Mouse (Mus musculus): ENCODE measurements at regions not wholly inside any gene's neighbourhood (a gene's known extent, or its start where the extent isn't known, plus 50 kb on each side); places are given as distances from the start of the nearest gene placed in this dataset.
"Not testable (repeated sequence)": the region's sequence is repeated elsewhere in the genome, so short reads cannot be mapped to it uniquely, and the experiment has no call there.

- no peak for DNase-seq
These were observed 250.5 kb upstream of the Myo3a start for GRCm38 (mm10) chr2:21976831-21977230.

- DNase-seq: no peak
These were observed 247.1 kb upstream of the Myo3a start for GRCm38 (mm10) chr2:21980177-21980576.

- no peak for DNase-seq
These were observed 202.9 kb upstream of the Myo3a start for GRCm38 (mm10) chr2:22024438-22024837.

- no peak for DNase-seq
These were observed 200.5 kb upstream of the Myo3a start for GRCm38 (mm10) chr2:22026794-22027193.

GRCm38 (mm10) chr2:22028569-22028968 is 198.7 kb upstream of the Myo3a start:
- DNase-seq: no peak

GRCm38 (mm10) chr2:22029022-22029803 is 198.1 kb upstream of the Myo3a start:
- DNase-seq: no peak

- DNase-seq: no peak
These were observed 197.5 kb upstream of the Myo3a start for GRCm38 (mm10) chr2:22029804-22030194.

GRCm38 (mm10) chr2:22036841-22037240 is 190.5 kb upstream of the Myo3a start:
- DNase-seq: no peak

- no peak for DNase-seq
These were observed 188.5 kb upstream of the Myo3a start for GRCm38 (mm10) chr2:22038780-22039179.

- not testable (repeated sequence) for DNase-seq
These were observed 183.4 kb upstream of the Myo3a start for GRCm38 (mm10) chr2:22043937-22044336.

- no peak for DNase-seq
These were observed 182.4 kb upstream of the Myo3a start for GRCm38 (mm10) chr2:22044949-22045348.

- DNase-seq: peak in 1 of 2 experiments; percentile 5
These were observed 179.8 kb upstream of the Myo3a start for GRCm38 (mm10) chr2:22047465-22047864.

GRCm38 (mm10) chr2:22066535-22066934 is 160.8 kb upstream of the Myo3a start:
- DNase-seq: no peak

- DNase-seq: no peak
These were observed 130.5 kb upstream of the Myo3a start for GRCm38 (mm10) chr2:22096848-22097247.

- DNase-seq: no peak
These were observed 122.2 kb upstream of the Myo3a start for GRCm38 (mm10) chr2:22105150-22105549.

GRCm38 (mm10) chr2:22149721-22150120 is 77.6 kb upstream of the Myo3a start:
- no peak for DNase-seq

GRCm38 (mm10) chr2:22156576-22156975 is 70.7 kb upstream of the Myo3a start:
- no peak for DNase-seq

- DNase-seq: no peak
These were observed 61.9 kb upstream of the Myo3a start for GRCm38 (mm10) chr2:22165443-22165842.

- no peak for DNase-seq
These were observed 61.4 kb upstream of the Myo3a start for GRCm38 (mm10) chr2:22165919-22166318.

Measured in kidney, postnatal 4 days (tissue).